Mouse (Mus musculus) hindbrain, embryonic 15.5 days (tissue): ENCODE results near the gene Piezo1. TPM values are rescaled to one million over a fixed set of nuclear protein-coding genes. Genes with fewer than 3 reads are reported as not detected.

Source experiments
- ATAC-seq: fragments of 200-750 bp; cut with Nextera tagmentation; 2 replicates; pipeline ENCODE4 v1.8.0; 2017; ENCODE audit warnings: low read depth, moderate number of reproducible peaks, moderate TSS enrichment; ENCODE audit not compliant: low FRiP score
- H3K27ac ChIP-seq: fragments of 300-500 bp; sonication (generic); replicated peaks from 2 replicates; pipeline ENCODE4 v1.5.1; 2015; ENCODE audit warnings: mild to moderate bottlenecking, inconsistent platforms
- H3K27me3 ChIP-seq: fragments of 300-500 bp; sonication (generic); 2 replicates; pipeline ENCODE4 v1.6.1; 2015; ENCODE audit warnings: control low read depth, inconsistent platforms
- H3K36me3 ChIP-seq: fragments of 300-500 bp; sonication (generic); 2 replicates; pipeline ENCODE4 v1.6.1; 2015; ENCODE audit warnings: control low read depth, inconsistent platforms
- H3K4me1 ChIP-seq: fragments of 300-500 bp; sonication (generic); replicated peaks from 2 replicates; pipeline ENCODE4 v1.6.1; 2015; ENCODE audit warnings: control low read depth, inconsistent platforms
- H3K4me2 ChIP-seq: fragments of 300-500 bp; sonication (generic); 2 replicates; pipeline ENCODE4 v1.6.1; 2015; ENCODE audit warnings: moderate library complexity, mild to moderate bottlenecking, inconsistent platforms
- H3K4me3 ChIP-seq: fragments of 300-500 bp; sonication (generic); 2 replicates; pipeline ENCODE4 v1.5.1; 2015; ENCODE audit warnings: mild to moderate bottlenecking, inconsistent platforms
- H3K9ac ChIP-seq: fragments of 300-500 bp; sonication (generic); 2 replicates; pipeline ENCODE4 v1.6.1; 2015; ENCODE audit warnings: inconsistent platforms
- H3K9me3 ChIP-seq: fragments of 300-500 bp; sonication (generic); 2 replicates; pipeline ENCODE4 v1.6.1; 2016; ENCODE audit warnings: control low read depth, inconsistent platforms
- WGBS: fragments of 180-500 bp; shearing (Covaris S2); methylation state at CpG from one replicate; pipeline ENCODE4 v1.1.7; 2015; 5-methylcytosine and 5-hydroxymethylcytosine counted together
- polyA plus RNA-seq: library from polyadenylated mRNA; unstranded; fragments of >200 nt; fragmentation: Nextera tagmentation; extraction: Ambion mirVana; gene quantifications from 2 replicates; pipeline ENCODE4 v1.2.1, GENCODE M21; 2015

Piezo1 gene
- polyA plus RNA-seq: 2.2 and 2.8 TPM in 2 replicates

DNA sequence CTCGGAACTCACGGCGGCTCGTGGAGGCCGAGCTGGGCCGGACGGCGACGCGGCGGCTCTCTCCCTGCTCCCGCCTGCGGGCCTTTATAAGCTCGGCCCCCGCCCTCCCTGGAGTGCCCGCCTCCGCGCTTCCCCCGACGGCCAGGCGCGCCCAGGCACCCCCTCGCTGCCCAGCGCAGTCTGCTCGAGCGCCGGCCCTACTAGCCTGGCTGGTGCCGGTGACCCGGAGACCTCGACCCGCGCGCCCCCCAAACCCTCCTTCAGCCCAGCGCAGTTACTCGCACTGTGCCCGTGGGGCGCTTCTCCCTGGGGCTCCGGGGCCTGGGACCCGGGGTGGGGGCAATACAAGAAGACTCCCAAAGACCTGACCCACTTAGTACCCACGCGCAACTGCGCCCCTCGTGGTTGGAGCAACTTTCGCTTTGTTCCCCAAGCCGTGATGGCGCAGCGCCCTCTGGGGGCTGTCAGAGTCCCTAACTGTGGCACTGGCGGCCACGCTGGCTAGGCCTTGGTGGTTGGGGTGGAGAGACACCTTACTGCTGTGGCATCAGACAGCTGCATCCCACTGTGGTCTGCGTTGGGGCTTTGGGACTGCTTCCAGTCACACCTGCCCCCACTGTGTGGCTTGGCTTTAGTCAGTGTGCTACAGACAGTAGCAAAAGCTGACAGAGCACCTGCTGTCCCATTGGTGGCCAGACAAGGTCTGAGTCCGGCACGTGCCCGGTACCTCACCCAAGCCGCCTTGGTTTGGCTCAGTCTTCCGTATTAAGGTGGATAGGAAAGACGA is at the start of gene Piezo1:
Gene Piezo1, minus strand, starts transcription at position 65 of the 787 bp plus-strand sequence.
- 11% methylated on average over 53 of the region's 56 CpGs for WGBS
- ATAC-seq: peak; percentile 59; the same call in 1 of the 2 replicates

GRCm38 (mm10) chr8:122600666-122601065 is 49.5 kb upstream of the Piezo1 start:
- no peak overlapping the region for H3K27ac ChIP-seq

More for the DNA sequence above, at the start of gene Piezo1:
- Histone ChIP-seq H3K4me3 (peak within 1 kb of the TSS; percentile 46), H3K4me2 (peak within 1 kb of the TSS; percentile 76), H3K27me3 (peaks cover 32% of the 10 kb centered on the region), H3K9me3 (no peaks in the 10 kb centered on the region), H3K36me3 (no peaks in the 10 kb centered on the region), H3K27ac (peak within 1 kb of the TSS; percentile 16), H3K9ac (peak within 1 kb of the TSS; percentile 46), H3K4me1 (peaks cover 14% of the 10 kb centered on the region)

GRCm38 (mm10) chr8:122596031-122596430 is 44.9 kb upstream of the Piezo1 start:
- Histone ChIP-seq H3K9me3 (no peaks in the 10 kb centered on the region), H3K27me3 (no peaks in the 10 kb centered on the region), H3K4me2 (no peak overlapping the region), H3K9ac (no peak overlapping the region), H3K27ac (no peak overlapping the region), H3K4me1 (peaks cover 19% of the 10 kb centered on the region; the same call in 1 of the 2 replicates), H3K36me3 (no peaks in the 10 kb centered on the region; the same call in 1 of the 2 replicates), H3K4me3 (no peak overlapping the region)
- WGBS: 55% methylated on average over 4 of the region's 4 CpGs
- ATAC-seq: no peak

More at GRCm38 (mm10) chr8:122600666-122601065, 49.5 kb upstream of the Piezo1 start:
- H3K9ac ChIP-seq: no peak overlapping the region
- no peaks in the 10 kb centered on the region for H3K4me1 ChIP-seq
- H3K4me2 ChIP-seq: no peak overlapping the region
- ATAC-seq: no peak
- no peaks in the 10 kb centered on the region for H3K27me3 ChIP-seq
- 85% methylated on average over 9 of the region's 9 CpGs for WGBS
- no peaks in the 10 kb centered on the region for H3K9me3 ChIP-seq
- no peak overlapping the region for H3K4me3 ChIP-seq
- no peaks in the 10 kb centered on the region; the same call in 1 of the 2 replicates for H3K36me3 ChIP-seq

GRCm38 (mm10) chr8:122593783-122594507 is 42.8 kb upstream of the Piezo1 start:
- H3K27me3 ChIP-seq: no peaks in the 10 kb centered on the region
- H3K4me2 ChIP-seq: no peak overlapping the region
- peak overlapping the region; percentile 62 for H3K27ac ChIP-seq
- peak overlapping the region; percentile 18; the same call in 1 of the 2 replicates for H3K9ac ChIP-seq
- H3K9me3 ChIP-seq: no peaks in the 10 kb centered on the region
- H3K4me1 ChIP-seq: peaks cover 19% of the 10 kb centered on the region; the same call in 1 of the 2 replicates
- peak; percentile 21; the same call in 1 of the 2 replicates for ATAC-seq
- H3K36me3 ChIP-seq: no peaks in the 10 kb centered on the region; the same call in 1 of the 2 replicates
- no peak overlapping the region for H3K4me3 ChIP-seq
- WGBS: 61% methylated on average over 19 of the region's 19 CpGs

DNA sequence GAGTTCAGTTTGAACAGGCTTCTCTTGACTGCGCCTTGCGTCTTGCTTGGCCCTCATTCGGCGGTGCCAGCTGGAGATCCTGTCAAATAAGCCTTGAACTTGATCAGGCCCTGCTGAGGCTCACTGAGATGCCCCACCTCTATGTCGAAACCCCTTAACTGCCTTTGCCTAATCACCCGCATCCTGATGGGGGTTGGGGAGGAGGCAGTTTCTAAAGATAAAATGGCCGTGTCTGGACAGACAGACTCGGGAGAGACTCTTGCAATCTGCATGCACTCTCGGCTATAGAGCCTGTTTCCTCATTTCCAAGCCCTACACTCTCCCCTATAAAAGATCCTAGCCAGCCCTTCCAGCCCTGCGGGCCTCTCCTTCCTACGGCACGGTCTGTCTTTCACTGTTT is 42.1 kb upstream of the Piezo1 start:
- H3K36me3 ChIP-seq: no peaks in the 10 kb centered on the region; the same call in 1 of the 2 replicates
- WGBS: 71% methylated on average over 12 of the region's 12 CpGs
- no peak for ATAC-seq
- H3K9ac ChIP-seq: no peak overlapping the region
- H3K9me3 ChIP-seq: no peaks in the 10 kb centered on the region
- H3K4me2 ChIP-seq: no peak overlapping the region
- H3K4me3 ChIP-seq: no peak overlapping the region
- peak overlapping the region; percentile 62; the same call in 1 of the 2 replicates for H3K27ac ChIP-seq
- H3K27me3 ChIP-seq: no peaks in the 10 kb centered on the region
- H3K4me1 ChIP-seq: peaks cover 19% of the 10 kb centered on the region; the same call in 1 of the 2 replicates

- 86% methylated on average over 10 of the region's 10 CpGs for WGBS
- Histone ChIP-seq H3K4me1 (0 out of 2 replicates have a peak, but pooled peaks cover 2% of the 10 kb centered on the region), H3K27ac (no peak overlapping the region), H3K4me2 (no peak overlapping the region), H3K27me3 (no peaks in the 10 kb centered on the region), H3K36me3 (no peaks in the 10 kb centered on the region), H3K9me3 (no peaks in the 10 kb centered on the region), H3K4me3 (no peak overlapping the region), H3K9ac (no peak overlapping the region)
- no peak for ATAC-seq
Measured at GRCm38 (mm10) chr8:122586749-122587148, 35.6 kb upstream of the Piezo1 start.

DNA sequence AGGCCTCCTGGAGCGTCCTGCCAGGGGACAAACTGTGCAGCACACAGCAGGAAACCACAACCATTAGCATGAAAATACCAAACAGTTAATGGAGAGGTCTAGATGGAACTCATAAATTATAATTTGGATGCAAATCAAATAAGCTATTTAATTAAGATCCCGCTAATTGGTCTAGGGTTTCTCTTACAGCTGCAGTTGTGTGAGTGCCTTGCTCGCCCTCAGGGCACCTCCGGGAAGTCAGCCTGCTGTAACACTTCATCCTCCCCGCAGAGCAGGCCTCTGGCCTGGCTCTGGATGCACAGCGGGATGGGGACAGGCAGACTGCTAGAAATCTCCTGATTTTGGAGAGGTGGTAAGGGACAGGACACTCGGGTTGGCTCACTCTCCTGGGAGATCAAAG is 35.0 kb upstream of the Piezo1 start:
- no peaks in the 10 kb centered on the region for H3K36me3 ChIP-seq
- no peak overlapping the region for H3K9ac ChIP-seq
- no peak overlapping the region for H3K4me3 ChIP-seq
- no peak overlapping the region for H3K27ac ChIP-seq
- 0 out of 2 replicates have a peak, but pooled peaks cover 2% of the 10 kb centered on the region for H3K4me1 ChIP-seq
- WGBS: 39% methylated on average over 7 of the region's 7 CpGs
- no peaks in the 10 kb centered on the region for H3K9me3 ChIP-seq
- ATAC-seq: no peak
- no peak overlapping the region for H3K4me2 ChIP-seq
- no peaks in the 10 kb centered on the region for H3K27me3 ChIP-seq

DNA sequence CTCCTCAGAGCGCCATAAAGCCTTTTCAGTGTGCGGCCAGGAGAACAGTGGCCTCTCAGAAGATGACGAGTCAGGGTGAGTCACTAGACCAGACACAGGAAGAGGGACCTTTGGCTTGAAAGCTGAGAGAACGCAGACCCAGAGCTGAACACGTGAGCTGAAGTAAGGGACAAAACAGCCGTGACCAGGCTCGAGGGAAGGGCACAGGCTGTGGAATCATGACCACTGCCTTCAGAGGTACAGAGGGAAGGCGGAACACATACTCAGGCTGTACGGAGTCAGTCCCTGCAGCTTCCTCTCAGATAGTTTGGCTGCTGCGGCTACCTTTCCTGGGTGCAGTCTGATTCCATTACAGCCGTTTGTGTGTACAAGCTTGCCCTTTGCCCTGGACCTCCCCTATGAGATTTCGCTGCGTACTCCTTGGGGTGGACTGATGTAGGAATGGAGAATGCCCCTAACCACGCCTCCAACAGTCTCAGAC is 34.3 kb upstream of the Piezo1 start:
- Histone ChIP-seq H3K9me3 (no peaks in the 10 kb centered on the region), H3K4me1 (0 out of 2 replicates have a peak, but pooled peaks cover 2% of the 10 kb centered on the region), H3K27ac (no peak overlapping the region), H3K4me2 (no peak overlapping the region), H3K9ac (no peak overlapping the region), H3K27me3 (no peaks in the 10 kb centered on the region), H3K4me3 (no peak overlapping the region), H3K36me3 (no peaks in the 10 kb centered on the region)
- ATAC-seq: no peak
- WGBS: 71% methylated on average over 14 of the region's 14 CpGs

DNA sequence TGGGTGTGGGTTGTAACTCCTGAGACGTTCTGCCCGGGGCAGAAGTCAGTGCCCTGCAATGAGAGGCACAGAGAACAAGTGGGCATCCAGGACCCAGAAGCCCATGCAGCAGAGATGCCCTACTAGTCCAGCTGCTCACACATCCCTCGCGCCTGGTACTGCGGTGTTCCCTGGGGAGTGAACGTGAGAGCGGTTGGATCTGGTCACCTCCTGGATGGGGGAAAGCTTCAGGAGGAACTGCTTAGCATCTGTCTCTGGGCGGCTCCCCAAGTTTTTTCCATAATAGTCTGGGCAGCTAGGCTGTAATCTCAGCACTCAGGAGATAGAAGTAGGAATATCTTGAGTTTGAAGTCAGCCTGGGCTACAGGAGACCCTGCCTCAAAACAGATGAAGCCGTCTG is 33.9 kb upstream of the Piezo1 start:
- Histone ChIP-seq H3K36me3 (no peaks in the 10 kb centered on the region), H3K27ac (no peak overlapping the region), H3K4me2 (no peak overlapping the region), H3K4me1 (0 out of 2 replicates have a peak, but pooled peaks cover 2% of the 10 kb centered on the region), H3K9ac (no peak overlapping the region), H3K4me3 (no peak overlapping the region), H3K9me3 (no peaks in the 10 kb centered on the region), H3K27me3 (no peaks in the 10 kb centered on the region)
- WGBS: 82% methylated on average over 9 of the region's 9 CpGs
- ATAC-seq: no peak

- Histone ChIP-seq H3K4me1 (peaks cover 9% of the 10 kb centered on the region), H3K4me3 (no peak overlapping the region), H3K36me3 (no peaks in the 10 kb centered on the region), H3K27ac (no peak overlapping the region), H3K9ac (no peak overlapping the region), H3K4me2 (no peak overlapping the region), H3K27me3 (no peaks in the 10 kb centered on the region), H3K9me3 (no peaks in the 10 kb centered on the region)
- ATAC-seq: no peak
- 75% methylated on average over 13 of the region's 15 CpGs for WGBS
Measured at GRCm38 (mm10) chr8:122580926-122581325, 29.8 kb upstream of the Piezo1 start.

DNA sequence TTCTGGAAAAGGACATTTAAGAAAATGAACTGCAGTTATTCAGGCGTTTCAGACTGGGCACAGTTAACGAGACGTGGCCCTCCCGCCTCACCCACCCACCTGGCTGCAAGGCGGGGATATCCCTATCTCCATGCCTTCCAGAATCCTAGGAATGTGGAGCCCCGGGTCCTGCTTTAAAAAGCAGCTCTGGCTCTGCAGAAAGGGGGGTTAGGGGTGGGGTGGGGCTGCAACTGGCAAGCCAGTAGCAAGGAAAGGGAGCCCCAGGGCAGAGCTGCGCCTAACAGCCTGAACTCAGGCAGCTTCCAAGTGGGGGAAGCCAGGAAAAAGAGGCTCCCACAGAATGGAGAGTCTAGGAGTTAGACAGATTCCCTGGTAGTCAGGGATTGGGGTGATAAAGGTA is 28.1 kb upstream of the Piezo1 start:
- no peak for ATAC-seq
- Histone ChIP-seq H3K4me2 (no peak overlapping the region), H3K9ac (no peak overlapping the region), H3K36me3 (0 out of 2 replicates have a peak, but pooled peaks cover 4% of the 10 kb centered on the region), H3K27ac (no peak overlapping the region), H3K4me3 (no peak overlapping the region), H3K9me3 (no peaks in the 10 kb centered on the region), H3K27me3 (no peaks in the 10 kb centered on the region), H3K4me1 (peaks cover 26% of the 10 kb centered on the region)
- WGBS: 47% methylated on average over 7 of the region's 7 CpGs
